Mouse (Mus musculus): ENCODE data around the gene Clec4a3.
"Not testable (repeated sequence)": the region's sequence is repeated elsewhere in the genome, so short reads cannot be mapped to it uniquely, and the experiment has no call there.

The Clec4a3 gene

GRCm38 (mm10) chr6:122952401-122952800 lies at the start of gene Clec4a3:
Gene Clec4a3 (plus strand): TSS chr6:122952515.
- no peak for DNase-seq (ENCODE audit: low read depth)

DNA sequence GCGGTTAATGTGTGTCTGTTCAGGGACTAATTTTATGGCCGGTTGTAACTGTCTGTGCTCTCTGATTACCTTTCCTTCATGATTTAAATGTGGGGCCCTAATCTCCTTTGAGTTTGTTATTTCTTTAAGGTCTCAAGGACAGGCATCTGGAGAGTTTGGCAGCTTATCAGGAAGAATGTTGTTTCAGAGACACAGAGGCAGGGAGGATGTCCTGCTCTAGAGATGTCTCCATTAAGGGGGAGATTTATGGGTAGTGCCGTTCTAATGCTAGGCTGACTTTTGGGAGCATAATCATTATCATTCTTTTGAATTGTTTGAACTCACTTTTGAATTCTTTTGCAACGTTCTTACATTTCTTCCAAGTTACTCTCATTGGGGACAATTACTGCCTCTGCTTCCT lies 32.4 kb upstream of the Clec4a3 start:
- DNase-seq (ENCODE audit: low read depth) = no peak

GRCm38 (mm10) chr6:122921451-122921850 lies 30.9 kb upstream of the Clec4a3 start, which contains the start of gene Clec4a1:
Gene Clec4a1 (plus strand): TSS chr6:122921848.
- no peak for DNase-seq (ENCODE audit: low read depth)

DNA sequence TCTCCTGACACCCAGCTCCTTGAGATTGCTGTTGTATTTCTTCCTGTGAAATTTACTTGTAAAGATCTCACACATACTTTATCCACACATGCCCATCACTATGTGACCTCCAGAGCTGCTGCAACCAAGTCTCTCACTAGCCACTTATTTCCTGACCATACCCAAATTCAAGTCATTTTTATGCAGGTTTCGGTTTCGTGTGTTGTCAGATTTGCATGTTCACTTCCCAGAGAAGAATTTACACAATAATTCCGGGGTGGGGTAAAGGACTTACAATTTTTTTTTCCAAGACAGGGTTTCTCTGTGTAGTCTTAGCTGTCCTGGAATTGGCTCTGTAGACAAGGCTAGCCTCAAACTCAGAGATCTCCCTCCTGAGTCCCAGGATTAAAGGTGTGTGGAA lies 17.5 kb upstream of the Clec4a3 start:
- DNase-seq (ENCODE audit: low read depth) = no peak

GRCm38 (mm10) chr6:122939618-122940017 lies 12.7 kb upstream of the Clec4a3 start:
- no peak for DNase-seq (ENCODE audit: low read depth)

- no peak for DNase-seq (ENCODE audit: low read depth)
These were observed 5.6 kb upstream of the Clec4a3 start for GRCm38 (mm10) chr6:122946760-122947159.

DNA sequence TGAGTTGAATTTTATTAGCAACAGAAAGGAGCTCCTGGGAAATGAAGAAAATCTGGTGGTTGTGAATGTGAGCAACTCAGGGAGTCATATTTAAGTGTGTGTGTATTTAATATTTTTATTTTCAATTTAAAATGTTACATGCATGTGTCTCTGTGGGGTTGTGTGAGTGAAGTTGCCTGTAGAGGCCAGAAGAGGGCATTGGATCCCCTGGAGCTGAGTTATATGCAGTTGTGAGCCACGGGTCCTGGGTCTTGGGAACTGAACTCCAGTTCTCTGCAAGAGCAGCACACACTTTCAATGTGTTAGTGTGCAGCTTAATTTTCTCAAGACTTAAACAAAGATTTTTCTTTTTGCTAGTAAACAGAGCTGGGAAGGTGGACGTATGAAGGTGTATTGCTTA lies 12.2 kb downstream of the Clec4a3 start:
- peak; percentile 11 for DNase-seq (ENCODE audit: low read depth)

DNA sequence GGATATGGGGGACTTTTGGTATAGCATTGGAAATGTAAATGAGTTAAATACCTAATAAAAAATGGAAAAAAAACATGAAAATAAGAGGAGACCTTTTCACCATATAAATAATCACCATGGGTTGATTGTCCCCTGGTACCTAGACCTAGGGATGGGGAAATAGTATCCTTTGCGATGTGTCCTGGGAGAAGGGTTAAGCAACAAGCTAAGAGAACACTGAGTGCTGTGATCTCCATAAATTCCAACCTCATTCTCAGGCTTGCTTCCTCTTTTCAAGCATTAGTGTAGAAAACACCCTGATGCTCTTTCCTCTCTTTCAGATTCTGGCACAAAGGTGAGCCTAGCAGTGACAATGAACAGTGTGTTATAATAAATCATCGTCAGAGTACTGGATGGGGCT lies 16.7 kb downstream of the Clec4a3 start:
- DNase-seq (ENCODE audit: low read depth) = no peak

GRCm38 (mm10) chr6:122989876-122990437 lies 37.6 kb downstream of the Clec4a3 start, which contains the start of gene Clec4a4:
Gene Clec4a4 (plus strand): TSS chr6:122990367.
- no peak for DNase-seq (ENCODE audit: low read depth)

DNA sequence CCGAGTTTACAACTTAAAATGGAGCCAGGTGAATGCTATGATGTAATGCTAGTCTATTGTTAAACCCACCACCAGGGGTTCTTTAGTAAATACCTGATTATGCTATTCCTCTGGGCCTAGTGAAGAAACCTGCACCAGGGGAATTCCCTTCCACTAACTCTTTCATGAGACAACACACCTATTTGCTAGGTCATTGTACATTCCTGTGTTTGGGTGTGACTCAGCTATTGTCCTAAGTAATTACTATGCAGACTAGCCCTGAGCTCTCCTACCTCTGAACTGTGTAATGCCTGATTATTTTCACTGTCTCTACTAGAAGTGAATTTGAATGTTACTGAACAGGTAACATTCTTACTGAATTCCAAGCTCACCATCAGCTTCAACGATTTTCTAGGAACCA lies 52.4 kb downstream of the Clec4a3 start:
- DNase-seq (ENCODE audit: low read depth) = not testable (repeated sequence)

- DNase-seq (ENCODE audit: low read depth) = peak; percentile 48
These were observed 53.3 kb downstream of the Clec4a3 start for GRCm38 (mm10) chr6:123005591-123005990.
